Mouse (Mus musculus) stomach, postnatal 0 days (tissue): ENCODE measurements around the gene Aurkaip1.

Source experiments
- CTCF ChIP-seq: IDR thresholded peaks from 2 replicates; pipeline ENCODE4 v1.5.1; 2016; ENCODE audit warnings: antibody characterized with exemption, low read depth, mild to moderate bottlenecking, moderate library complexity
- EP300 ChIP-seq: optimal IDR thresholded peaks from 2 replicates; pipeline ENCODE3; 2016; ENCODE audit warnings: antibody characterized with exemption

DNA sequence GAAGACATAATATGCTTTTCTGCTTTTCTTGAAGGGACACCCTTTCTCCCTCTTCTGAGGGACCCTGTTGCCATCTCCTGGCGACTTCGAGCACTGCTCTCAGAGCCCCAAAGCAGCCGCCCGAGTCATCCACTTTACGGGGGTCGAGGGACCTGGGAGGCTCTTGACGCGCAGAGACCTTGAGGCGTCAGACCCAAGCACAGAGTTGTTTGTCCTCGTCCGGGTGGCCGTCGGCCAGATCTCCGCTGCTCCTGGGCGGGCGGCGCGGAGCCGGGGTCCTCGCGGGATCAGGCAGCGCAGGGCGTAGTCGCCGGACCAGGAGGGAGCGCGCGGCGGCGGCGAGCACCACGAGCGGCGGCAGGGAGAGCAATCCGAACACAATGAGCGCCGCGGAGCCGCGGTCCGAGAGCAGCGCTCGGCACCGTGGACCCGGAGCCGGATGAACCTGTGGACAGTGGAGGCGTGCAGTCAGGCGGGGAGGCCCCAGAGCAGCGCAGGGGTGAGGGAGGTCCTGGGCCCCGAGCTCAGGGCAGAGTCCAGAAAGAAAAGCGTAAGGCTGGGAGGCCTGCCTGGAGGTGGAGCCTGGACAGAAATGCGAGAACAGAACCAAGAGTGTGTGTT lies 46.9 kb upstream of the Aurkaip1 start:
- TF ChIP-seq CTCF, result peak; percentile 87
- no peak for TF ChIP-seq EP300
